Mouse (Mus musculus): ENCODE results near the gene Tmem120b.

Tmem120b gene

GRCm38 (mm10) chr5:123140694-123141554 lies 72.7 kb downstream of the Tmem120b start:
- DNase-seq (ENCODE audit: low spot score), result peak; percentile 96

GRCm38 (mm10) chr5:123141555-123142160 lies 73.4 kb downstream of the Tmem120b start:
- peak; percentile 61 for DNase-seq (ENCODE audit: low spot score)

- no peak for DNase-seq (ENCODE audit: low spot score)
Measured at GRCm38 (mm10) chr5:123142161-123143157, 74.2 kb downstream of the Tmem120b start, which contains the start of gene Setd1b. TSS of gene Setd1b (plus strand) at chr5:123142193.

- DNase-seq (ENCODE audit: low spot score), result no peak
Measured at GRCm38 (mm10) chr5:123143251-123143970, 75.2 kb downstream of the Tmem120b start.

- DNase-seq (ENCODE audit: low spot score), result no peak
Measured at GRCm38 (mm10) chr5:123143971-123144745, 75.9 kb downstream of the Tmem120b start.

GRCm38 (mm10) chr5:123144746-123145590 lies 76.8 kb downstream of the Tmem120b start:
- DNase-seq (ENCODE audit: low spot score), result no peak

GRCm38 (mm10) chr5:123146357-123146756 lies 78.1 kb downstream of the Tmem120b start:
- DNase-seq (ENCODE audit: low spot score), result no peak

- DNase-seq (ENCODE audit: low spot score), result no peak
Measured at GRCm38 (mm10) chr5:123147569-123147968, 79.4 kb downstream of the Tmem120b start.

- DNase-seq (ENCODE audit: low spot score), result no peak
Measured at GRCm38 (mm10) chr5:123148073-123148722, 80.0 kb downstream of the Tmem120b start.

- peak; percentile 93 for DNase-seq (ENCODE audit: low spot score)
Measured at GRCm38 (mm10) chr5:123149451-123150400, 81.5 kb downstream of the Tmem120b start.

GRCm38 (mm10) chr5:123150641-123151040 lies 82.4 kb downstream of the Tmem120b start:
- DNase-seq (ENCODE audit: low spot score), result no peak

GRCm38 (mm10) chr5:123151077-123151476 lies 82.9 kb downstream of the Tmem120b start:
- no peak for DNase-seq (ENCODE audit: low spot score)

- no peak for DNase-seq (ENCODE audit: low spot score)
Measured at GRCm38 (mm10) chr5:123151707-123152362, 83.6 kb downstream of the Tmem120b start.

- DNase-seq (ENCODE audit: low spot score), result no peak
Measured at GRCm38 (mm10) chr5:123152901-123153300, 84.7 kb downstream of the Tmem120b start.

GRCm38 (mm10) chr5:123155425-123155824 lies 87.2 kb downstream of the Tmem120b start:
- peak; percentile 83 for DNase-seq (ENCODE audit: low spot score)

GRCm38 (mm10) chr5:123156763-123157162 lies 88.5 kb downstream of the Tmem120b start:
- DNase-seq (ENCODE audit: low spot score), result no peak

GRCm38 (mm10) chr5:123157972-123158371 lies 89.8 kb downstream of the Tmem120b start:
- DNase-seq (ENCODE audit: low spot score), result no peak
